Mouse (Mus musculus) embryo, embryonic 10.5 days (tissue): ENCODE measurements around the gene Tmem94.

Source experiments
- DNase-seq: peaks from one replicate; pipeline ENCODE4 v3.0.0-alpha.2; 2015; ENCODE audit warnings: low spot score

Gene Tmem94

GRCm38 (mm10) chr11:115832064-115832463, 66.8 kb downstream of the Tmem94 start:
- no peak for DNase-seq

- peak; percentile 77 for DNase-seq
These were observed 67.3 kb downstream of the Tmem94 start for GRCm38 (mm10) chr11:115832523-115832922.

- peak; percentile 61 for DNase-seq
These were observed 67.8 kb downstream of the Tmem94 start for GRCm38 (mm10) chr11:115833021-115833513.

- no peak for DNase-seq
These were observed 68.8 kb downstream of the Tmem94 start for GRCm38 (mm10) chr11:115834033-115834432.

GRCm38 (mm10) chr11:115836656-115837395, 71.6 kb downstream of the Tmem94 start:
- DNase-seq: no peak

GRCm38 (mm10) chr11:115837606-115838345, 72.5 kb downstream of the Tmem94 start:
- no peak for DNase-seq

GRCm38 (mm10) chr11:115838895-115839311, 73.7 kb downstream of the Tmem94 start:
- no peak for DNase-seq

GRCm38 (mm10) chr11:115839732-115840131, 74.5 kb downstream of the Tmem94 start:
- DNase-seq: no peak

GRCm38 (mm10) chr11:115841044-115841443, 75.8 kb downstream of the Tmem94 start:
- DNase-seq: no peak

- peak; percentile 52 for DNase-seq
These were observed 76.8 kb downstream of the Tmem94 start for GRCm38 (mm10) chr11:115841961-115842550.

GRCm38 (mm10) chr11:115843141-115843890, 78.1 kb downstream of the Tmem94 start:
- DNase-seq: no peak

- no peak for DNase-seq
These were observed 78.6 kb downstream of the Tmem94 start for GRCm38 (mm10) chr11:115843891-115844239.

- no peak for DNase-seq
These were observed 79.0 kb downstream of the Tmem94 start for GRCm38 (mm10) chr11:115844240-115844639.

GRCm38 (mm10) chr11:115845819-115846218, 80.6 kb downstream of the Tmem94 start:
- DNase-seq: no peak
